Mouse (Mus musculus) midbrain, embryonic 14.5 days (tissue): ENCODE results near the gene St6galnac4. TPM values are rescaled to one million over a fixed set of nuclear protein-coding genes. Genes with fewer than 3 reads are reported as not detected.

Source experiments
- ATAC-seq: fragments of 200-750 bp; cut with Nextera tagmentation; 2 replicates; pipeline ENCODE4 v1.8.0; 2017; ENCODE audit warnings: moderate number of reproducible peaks, moderate library complexity; ENCODE audit not compliant: low FRiP score, low TSS enrichment
- DNase-seq: peaks from one replicate; pipeline ENCODE4 v3.0.0-alpha.2; 2015
- H3K27ac ChIP-seq: fragments of 300-500 bp; sonication (generic); replicated peaks from 2 replicates; pipeline ENCODE4 v1.5.1; 2014; ENCODE audit warnings: mild to moderate bottlenecking, low read depth, low read length, moderate library complexity
- H3K27me3 ChIP-seq: fragments of 300-500 bp; sonication (generic); 2 replicates; pipeline ENCODE4 v1.6.1; 2014; ENCODE audit warnings: low read length, control low read depth, mixed read lengths; ENCODE audit not compliant: control insufficient read depth, insufficient read depth
- H3K36me3 ChIP-seq: fragments of 300-500 bp; sonication (generic); 2 replicates; pipeline ENCODE4 v1.6.1; 2014; ENCODE audit warnings: low read length, control low read depth; ENCODE audit not compliant: control insufficient read depth, insufficient read depth
- H3K4me1 ChIP-seq: fragments of 300-500 bp; sonication (generic); 2 replicates; pipeline ENCODE4 v1.6.1; 2014; ENCODE audit warnings: mild to moderate bottlenecking, antibody characterized with exemption, low read length, control low read depth; ENCODE audit not compliant: control insufficient read depth, insufficient read depth
- H3K4me2 ChIP-seq: fragments of 300-500 bp; sonication (generic); 2 replicates; pipeline ENCODE4 v1.6.1; 2014; ENCODE audit warnings: mild to moderate bottlenecking, low read length, moderate library complexity
- H3K4me3 ChIP-seq: fragments of 300-500 bp; sonication (generic); replicated peaks from 2 replicates; pipeline ENCODE4 v1.5.1; 2014; ENCODE audit warnings: low read depth, low read length
- H3K9ac ChIP-seq: fragments of 300-500 bp; sonication (generic); replicated peaks from 2 replicates; pipeline ENCODE4 v1.6.1; 2014; ENCODE audit warnings: mild to moderate bottlenecking, low read length, moderate library complexity
- H3K9me3 ChIP-seq: fragments of 300-500 bp; sonication (generic); 2 replicates; pipeline ENCODE4 v1.6.1; 2016; ENCODE audit warnings: low read length, control low read depth, mixed read lengths; ENCODE audit not compliant: control insufficient read depth
- WGBS: fragments of 180-500 bp; shearing (Covaris S2); extraction: QIAGEN DNeasy Blood & Tissue Kit; methylation state at CpG from one replicate; pipeline ENCODE4 v1.1.7; 2014; 5-methylcytosine and 5-hydroxymethylcytosine counted together
- polyA plus RNA-seq: library from polyadenylated mRNA; unstranded; fragments of >200 nt; fragmentation: Nextera tagmentation; extraction: Ambion mirVana; gene quantifications from 2 replicates; pipeline ENCODE4 v1.2.1, GENCODE M21; 2014

Gene St6galnac4
- polyA plus RNA-seq, 1 experiment from 2014 or later = 20.1 TPM

- H3K9ac ChIP-seq = peak overlapping the region; percentile 51
- H3K36me3 ChIP-seq = no peaks in the 10 kb centered on the region; the same call in 1 of the 2 replicates
- DNase-seq (peak; percentile 53), ATAC-seq (no peak)
- peak overlapping the region; percentile 28 for H3K4me3 ChIP-seq
- peaks cover 40% of the 10 kb centered on the region for H3K4me1 ChIP-seq
- H3K27ac ChIP-seq = peak overlapping the region; percentile 80
- no peaks in the 10 kb centered on the region for H3K27me3 ChIP-seq
- peak overlapping the region; percentile 49 for H3K4me2 ChIP-seq
- H3K9me3 ChIP-seq = no peaks in the 10 kb centered on the region
- WGBS = 61% methylated on average over 5 of the region's 5 CpGs
These were observed 39.2 kb downstream of the St6galnac4 start for GRCm38 (mm10) chr2:32625873-32626694.

- Histone ChIP-seq H3K4me3 (no peak overlapping the region), H3K4me1 (peaks cover 36% of the 10 kb centered on the region), H3K4me2 (no peak overlapping the region; the same call in 1 of the 2 replicates), H3K9ac (no peak overlapping the region), H3K27ac (no peak overlapping the region), H3K27me3 (no peaks in the 10 kb centered on the region), H3K9me3 (no peaks in the 10 kb centered on the region), H3K36me3 (peaks cover 2% of the 10 kb centered on the region; the same call in 1 of the 2 replicates)
- 69% methylated on average over 20 of the region's 20 CpGs for WGBS
- no peak for ATAC-seq
- no peak for DNase-seq
These were observed 40.6 kb downstream of the St6galnac4 start for GRCm38 (mm10) chr2:32627266-32628043.

- ATAC-seq (no peak), DNase-seq (no peak)
- WGBS = 69% methylated on average over 4 of the region's 4 CpGs
- no peaks in the 10 kb centered on the region for H3K9me3 ChIP-seq
- H3K9ac ChIP-seq = peak overlapping the region; percentile 16; the same call in 1 of the 2 replicates
- H3K27ac ChIP-seq = peak overlapping the region; percentile 49
- H3K4me3 ChIP-seq = no peak overlapping the region
- peaks cover 36% of the 10 kb centered on the region for H3K4me1 ChIP-seq
- H3K27me3 ChIP-seq = no peaks in the 10 kb centered on the region
- peaks cover 2% of the 10 kb centered on the region; the same call in 1 of the 2 replicates for H3K36me3 ChIP-seq
- no peak overlapping the region; the same call in 1 of the 2 replicates for H3K4me2 ChIP-seq
These were observed 41.2 kb downstream of the St6galnac4 start for GRCm38 (mm10) chr2:32628044-32628550.

- no peaks in the 10 kb centered on the region for H3K27me3 ChIP-seq
- peaks cover 36% of the 10 kb centered on the region for H3K4me1 ChIP-seq
- DNase-seq (peak; percentile 57), ATAC-seq (no peak)
- peak overlapping the region; percentile 16; the same call in 1 of the 2 replicates for H3K9ac ChIP-seq
- WGBS = 33% methylated on average over 5 of the region's 5 CpGs
- peak overlapping the region; percentile 38; the same call in 1 of the 2 replicates for H3K4me2 ChIP-seq
- H3K27ac ChIP-seq = peak overlapping the region; percentile 49
- H3K4me3 ChIP-seq = no peak overlapping the region
- H3K9me3 ChIP-seq = no peaks in the 10 kb centered on the region
- peaks cover 7% of the 10 kb centered on the region for H3K36me3 ChIP-seq
These were observed 41.8 kb downstream of the St6galnac4 start for GRCm38 (mm10) chr2:32628729-32629128.

GRCm38 (mm10) chr2:32629276-32629976 lies 42.5 kb downstream of the St6galnac4 start:
- Histone ChIP-seq H3K9ac (peak overlapping the region; percentile 26; the same call in 1 of the 2 replicates), H3K9me3 (no peaks in the 10 kb centered on the region), H3K4me2 (peak overlapping the region; percentile 38), H3K27me3 (no peaks in the 10 kb centered on the region), H3K27ac (peak overlapping the region; percentile 49; the same call in 1 of the 2 replicates), H3K4me3 (peak overlapping the region; percentile 7; the same call in 1 of the 2 replicates), H3K36me3 (peaks cover 10% of the 10 kb centered on the region), H3K4me1 (peaks cover 36% of the 10 kb centered on the region)
- peak; percentile 84 for DNase-seq
- WGBS = 23% methylated on average over 9 of the region's 9 CpGs
- peak; percentile 57; the same call in 1 of the 2 replicates for ATAC-seq

- peaks cover 36% of the 10 kb centered on the region for H3K4me1 ChIP-seq
- WGBS = 74% methylated on average over 8 of the region's 9 CpGs
These were observed 43.1 kb downstream of the St6galnac4 start for GRCm38 (mm10) chr2:32630036-32630435.

GRCm38 (mm10) chr2:32631046-32631445 lies 44.2 kb downstream of the St6galnac4 start:
- Histone ChIP-seq H3K4me2 (no peak overlapping the region), H3K4me1 (peaks cover 28% of the 10 kb centered on the region), H3K27me3 (no peaks in the 10 kb centered on the region), H3K9ac (no peak overlapping the region), H3K27ac (no peak overlapping the region), H3K9me3 (no peaks in the 10 kb centered on the region), H3K4me3 (no peak overlapping the region), H3K36me3 (peaks cover 10% of the 10 kb centered on the region)
- ATAC-seq = no peak
- WGBS = 87% methylated on average over 10 of the region's 10 CpGs
- no peak for DNase-seq

More at GRCm38 (mm10) chr2:32630036-32630435, 43.1 kb downstream of the St6galnac4 start:
- DNase-seq = no peak
- no peaks in the 10 kb centered on the region for H3K27me3 ChIP-seq
- no peak overlapping the region for H3K9ac ChIP-seq
- peak overlapping the region; percentile 38 for H3K4me2 ChIP-seq
- H3K27ac ChIP-seq = no peak overlapping the region
- ATAC-seq = no peak
- peaks cover 10% of the 10 kb centered on the region for H3K36me3 ChIP-seq
- no peaks in the 10 kb centered on the region for H3K9me3 ChIP-seq
- no peak overlapping the region for H3K4me3 ChIP-seq
